Mouse (Mus musculus): ENCODE results near the gene Olfr659.

The Olfr659 gene

DNA sequence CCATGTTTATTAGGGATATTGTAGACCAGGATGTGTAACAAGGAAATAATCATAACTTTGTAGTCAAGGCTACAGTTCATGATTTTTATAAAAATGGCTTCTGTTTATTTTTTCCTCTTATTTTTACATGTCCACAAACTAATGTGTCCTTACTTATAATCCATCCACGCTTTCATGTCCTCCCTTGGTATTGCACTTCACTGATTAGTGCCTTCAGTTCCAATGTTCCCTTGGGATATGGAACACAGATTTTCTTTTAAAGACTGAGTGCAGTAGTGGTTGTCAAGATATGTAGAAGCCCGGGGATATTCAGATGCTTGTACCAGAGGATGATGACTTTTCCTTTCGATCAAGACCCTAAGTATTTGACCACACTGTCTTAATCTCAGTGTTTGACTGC is at the start of gene Olfr659:
TSS of gene Olfr659 (plus strand) at position 301 of the 400 bp plus-strand sequence.
- DNase-seq (ENCODE audit: extremely low read depth, low read depth) = no peak

DNA sequence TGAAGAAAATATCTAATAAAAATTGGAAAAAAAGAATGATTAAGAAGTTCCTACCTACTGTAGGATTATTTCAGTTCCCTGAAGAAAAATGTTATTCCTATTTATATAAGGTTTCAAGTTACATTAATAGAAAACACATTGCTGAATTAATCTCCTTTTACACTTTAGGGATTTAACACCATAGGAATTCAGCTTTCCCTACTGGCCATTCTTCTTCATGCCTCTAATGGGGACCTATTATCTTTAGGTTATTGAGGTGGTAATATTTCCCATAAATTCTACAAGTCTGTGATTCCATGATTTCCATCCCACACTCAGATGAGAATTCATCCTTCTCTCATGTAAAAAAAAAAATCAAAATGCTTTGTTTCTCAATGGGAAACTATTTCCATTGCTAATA is 42.1 kb upstream of the Olfr659 start, which contains the start of gene Olfr657:
TSS of gene Olfr657 (plus strand) at position 301 of the 400 bp plus-strand sequence.
- no peak for DNase-seq (ENCODE audit: extremely low read depth, low read depth)

DNA sequence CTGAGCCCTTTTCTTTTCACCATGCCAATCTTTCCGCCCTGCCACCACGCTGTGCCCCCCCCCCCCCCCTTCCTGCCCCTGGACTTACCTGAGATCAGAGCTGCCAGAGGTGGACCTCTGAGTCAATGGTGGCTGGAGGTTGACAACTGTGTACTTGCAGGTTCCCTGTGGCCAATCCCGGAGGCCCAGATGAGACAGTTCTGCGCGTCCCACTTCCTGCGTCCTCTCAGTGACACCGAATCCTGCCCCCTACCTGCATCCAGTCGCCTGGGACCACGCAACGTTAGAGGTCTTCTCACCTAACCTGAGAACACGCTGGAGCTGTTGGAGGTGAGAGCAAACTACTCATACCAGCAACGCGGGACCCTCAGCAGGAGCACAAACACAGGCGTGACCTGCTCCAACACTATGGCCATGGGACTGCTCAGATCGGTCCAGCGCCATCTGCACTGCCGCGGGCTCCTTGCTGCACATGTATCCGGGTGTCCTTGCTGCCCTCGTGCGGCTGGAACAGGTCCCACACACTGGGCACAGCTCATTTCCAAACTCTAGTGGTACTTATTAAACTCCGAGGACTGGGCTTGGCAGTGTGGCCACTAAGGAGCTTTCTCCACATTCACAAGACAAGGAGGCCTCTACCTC is 19.6 kb upstream of the Olfr659 start, which contains the start of gene Olfr658:
TSS of gene Olfr658 (minus strand) at position 465 of the 642 bp plus-strand sequence.
- no peak for DNase-seq (ENCODE audit: extremely low read depth, low read depth)

DNA sequence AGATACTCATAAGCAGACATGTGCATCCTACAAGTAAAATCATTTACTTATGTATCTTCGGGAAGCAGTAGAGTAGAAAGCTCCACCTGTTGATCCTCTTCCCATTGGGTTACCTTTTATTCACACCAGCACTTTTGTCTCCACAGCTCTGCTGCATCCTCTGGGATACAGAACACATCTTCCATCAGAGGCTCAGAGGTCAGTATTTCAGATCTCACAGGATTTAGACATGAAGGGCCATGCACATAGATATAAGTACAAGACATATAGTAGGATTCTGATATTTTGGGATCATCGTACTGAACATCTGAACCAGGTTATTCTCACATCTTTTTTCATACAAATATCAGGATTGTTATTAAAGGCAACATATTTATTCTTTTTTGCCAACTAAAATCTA is 19.6 kb downstream of the Olfr659 start, which contains the start of gene Olfr661:
TSS of gene Olfr661 (plus strand) at position 301 of the 400 bp plus-strand sequence.
- no peak for DNase-seq (ENCODE audit: extremely low read depth, low read depth)

All from MEL-GATA-1-ER (cell line).